Comparison of ENCODE assay signal across 33 mouse cellular contexts in the genomic region with DNA sequence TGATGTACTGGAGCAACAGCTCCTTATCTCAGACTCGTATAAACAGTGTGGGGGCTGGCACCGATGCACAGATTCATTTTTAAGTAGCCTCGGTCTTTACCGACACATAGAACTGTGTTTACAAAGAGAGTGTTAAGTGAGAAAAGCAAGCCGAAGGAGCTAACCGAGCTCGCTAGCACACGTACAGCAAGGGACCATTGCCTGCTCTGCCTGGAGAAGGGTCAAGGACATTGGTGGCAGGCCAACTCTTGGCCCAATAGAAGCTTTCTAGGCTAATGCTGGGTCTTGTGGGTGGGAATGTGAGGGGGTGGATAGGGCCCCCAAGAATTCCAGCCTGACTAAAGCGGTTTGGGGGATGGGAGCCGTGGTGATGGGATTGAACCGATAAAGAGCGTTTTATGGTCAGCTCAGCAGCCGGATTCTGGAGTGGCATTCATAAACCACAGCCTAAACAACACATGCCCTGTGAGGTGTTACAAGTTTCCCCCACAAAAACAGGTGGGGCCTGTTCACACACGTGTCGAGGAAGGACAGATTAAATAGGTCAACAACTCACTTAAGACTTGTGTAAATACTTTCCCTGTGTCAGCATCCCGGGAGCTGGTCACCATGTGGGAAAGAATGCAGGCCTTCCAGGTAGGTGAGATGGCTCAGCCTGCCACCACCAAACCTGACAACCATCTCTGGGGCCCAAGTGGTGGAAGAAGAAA. TPM values are rescaled to one million over a fixed set of nuclear protein-coding genes. Genes with fewer than 3 reads are reported as not detected.
DNase-seq lines count a peak whose midpoint lies in the region; ATAC-seq and TF ChIP-seq lines count a peak whose summit lies in the region.
"Had no signal": no experiment of that assay in that cellular context is flagged by ENCODE, and none has a peak within 500 bp of the region (broad histone marks: within the 10 kb centered on the region; RNA-seq: fewer than 3 reads in every experiment).

No protein-coding gene starts in this region.

- no peak overlapping the region for H3K9ac ChIP-seq in heart, embryonic 12.5 days
- no peak overlapping the region for H3K9ac ChIP-seq in intestine, embryonic 16.5 days (ENCODE audit: low read depth, low read length)
- no peak overlapping the region for H3K9ac ChIP-seq in lung, embryonic 16.5 days (ENCODE audit: low read length)
- no peak overlapping the region for H3K9ac ChIP-seq in stomach, embryonic 14.5 days (replicated peaks; ENCODE audit: low read depth, low read length)
- H3K9ac ChIP-seq: embryonic facial prominence, embryonic 13.5 days; forebrain, embryonic 15.5 days; hindbrain, embryonic 14.5 days; liver, embryonic 15.5 days had no signal

- H3K36me3 ChIP-seq in heart, embryonic 12.5 days = no peaks in the 10 kb centered on the region
- no peaks in the 10 kb centered on the region for H3K36me3 ChIP-seq in intestine, embryonic 16.5 days (ENCODE audit: control insufficient read depth, insufficient read depth, low read length)
- no peaks in the 10 kb centered on the region for H3K36me3 ChIP-seq in lung, embryonic 16.5 days (ENCODE audit: control insufficient read depth, insufficient read depth, low read length)
- no peaks in the 10 kb centered on the region for H3K36me3 ChIP-seq in stomach, embryonic 14.5 days (ENCODE audit: control insufficient read depth, insufficient read depth, low read length)
- H3K36me3 ChIP-seq: embryonic facial prominence, embryonic 13.5 days; forebrain, embryonic 15.5 days; liver, embryonic 15.5 days had no signal

- WGBS in heart, embryonic 12.5 days = 60% methylated on average over 16 of the region's 16 CpGs
- WGBS in intestine, embryonic 16.5 days = 50% methylated on average over 16 of the region's 16 CpGs
- 15% methylated on average over 16 of the region's 16 CpGs for WGBS in lung, embryonic 16.5 days
- WGBS in stomach, embryonic 14.5 days = 44% methylated on average over 16 of the region's 16 CpGs

- H3K4me2 ChIP-seq in heart, embryonic 12.5 days = no peak overlapping the region
- no peak overlapping the region for H3K4me2 ChIP-seq in intestine, embryonic 16.5 days (ENCODE audit: low read depth, low read length)
- H3K4me2 ChIP-seq in lung, embryonic 16.5 days (ENCODE audit: low read depth, low read length) = no peak overlapping the region
- H3K4me2 ChIP-seq in stomach, embryonic 14.5 days (replicated peaks; ENCODE audit: low read depth, low read length) = no peak overlapping the region
- H3K4me2 ChIP-seq: embryonic facial prominence, embryonic 13.5 days; forebrain, embryonic 15.5 days; hindbrain, embryonic 14.5 days; liver, embryonic 15.5 days had no signal

- no peak for DNase-seq in heart, postnatal 10 days
- DNase-seq in frontal cortex, postnatal 14 days (ENCODE audit: low spot score in 2 of 2) = no peak
- no peak for DNase-seq in gastrocnemius, adult 2 months
- DNase-seq in gastrocnemius, postnatal 25 days = no peak
- DNase-seq: adrenal gland, postnatal 14 days; cerebellum, postnatal 10 days; heart, adult 18-20 months; heart, postnatal 14 days; kidney, adult 11 months; kidney, postnatal 10 days; right cerebral cortex, postnatal 25 days; thymus, postnatal 25 days had no signal

- H3K9me3 ChIP-seq in heart, embryonic 12.5 days (replicated peaks) = no peaks in the 10 kb centered on the region
- H3K9me3 ChIP-seq in intestine, embryonic 16.5 days (ENCODE audit: control insufficient read depth, low read length) = no peaks in the 10 kb centered on the region
- H3K9me3 ChIP-seq in lung, embryonic 16.5 days (ENCODE audit: control insufficient read depth, low read length) = no peaks in the 10 kb centered on the region
- H3K9me3 ChIP-seq in stomach, embryonic 14.5 days (ENCODE audit: control insufficient read depth, low read depth, low read length) = no peaks in the 10 kb centered on the region
- H3K9me3 ChIP-seq: embryonic facial prominence, embryonic 13.5 days; forebrain, embryonic 15.5 days; liver, embryonic 15.5 days had no signal

- no peak overlapping the region for H3K4me3 ChIP-seq in heart, embryonic 12.5 days
- H3K4me3 ChIP-seq in intestine, embryonic 16.5 days (ENCODE audit: low read length) = no peak overlapping the region
- H3K4me3 ChIP-seq in lung, embryonic 16.5 days (ENCODE audit: low read length) = no peak overlapping the region
- H3K4me3 ChIP-seq in stomach, embryonic 14.5 days (ENCODE audit: low read depth, low read length) = no peak overlapping the region
- no peak overlapping the region for H3K4me3 ChIP-seq in gastrocnemius, adult 2 months
- H3K4me3 ChIP-seq: embryonic facial prominence, embryonic 13.5 days; forebrain, embryonic 15.5 days; liver, embryonic 15.5 days had no signal

- H3K27ac ChIP-seq in heart, embryonic 12.5 days (ENCODE audit: poor library complexity, severe bottlenecking) = 0 out of 2 replicates have a peak overlapping the region, but pooled peaks have one; percentile 9
- H3K27ac ChIP-seq in intestine, embryonic 16.5 days (ENCODE audit: low read length) = no peak overlapping the region
- peak overlapping the region; percentile 82 for H3K27ac ChIP-seq in lung, embryonic 16.5 days (ENCODE audit: low read length)
- H3K27ac ChIP-seq in stomach, embryonic 14.5 days (ENCODE audit: low read length) = no peak overlapping the region
- no peak overlapping the region for H3K27ac ChIP-seq in gastrocnemius, adult 2 months
- H3K27ac ChIP-seq: embryonic facial prominence, embryonic 13.5 days; forebrain, embryonic 15.5 days; hindbrain, embryonic 14.5 days; liver, embryonic 15.5 days had no signal

- intact Hi-C loops in heart, postnatal 10 days (cut with DNase I) = no loop called here
- intact Hi-C loops in gastrocnemius, adult 2 months (cut with DNase I) = no loop called here

- TF ChIP-seq CTCF in gastrocnemius, adult 2 months (IDR thresholded peaks at IDR 0.05) = no peak

- peaks cover 56% of the 10 kb centered on the region for H3K4me1 ChIP-seq in heart, embryonic 12.5 days (replicated peaks)
- peaks cover 21% of the 10 kb centered on the region for H3K4me1 ChIP-seq in intestine, embryonic 16.5 days (ENCODE audit: control insufficient read depth, insufficient read depth, low read length)
- peaks cover 25% of the 10 kb centered on the region for H3K4me1 ChIP-seq in lung, embryonic 16.5 days (replicated peaks; ENCODE audit: control insufficient read depth, insufficient read depth, low read length)
- H3K4me1 ChIP-seq in stomach, embryonic 14.5 days (ENCODE audit: control insufficient read depth, insufficient read depth, low read length) = peaks cover 3% of the 10 kb centered on the region; the same call in 1 of the 2 replicates
- H3K4me1 ChIP-seq: forebrain, embryonic 15.5 days had no signal

- H3K27me3 ChIP-seq in heart, embryonic 12.5 days (replicated peaks) = no peaks in the 10 kb centered on the region
- no peaks in the 10 kb centered on the region for H3K27me3 ChIP-seq in intestine, embryonic 16.5 days (replicated peaks; ENCODE audit: control insufficient read depth, insufficient read depth, low read length)
- no peaks in the 10 kb centered on the region for H3K27me3 ChIP-seq in lung, embryonic 16.5 days (ENCODE audit: control insufficient read depth, insufficient read depth, low read depth, low read length)
- no peaks in the 10 kb centered on the region for H3K27me3 ChIP-seq in stomach, embryonic 14.5 days (ENCODE audit: control insufficient read depth, insufficient read depth, low read length)
- H3K27me3 ChIP-seq: embryonic facial prominence, embryonic 13.5 days; forebrain, embryonic 15.5 days; liver, embryonic 15.5 days had no signal

- ATAC-seq in heart, embryonic 12.5 days (ENCODE audit: insufficient number of reproducible peaks, low FRiP score) = no peak
- peak; percentile 55 for ATAC-seq in intestine, embryonic 16.5 days
- ATAC-seq in lung, embryonic 16.5 days (ENCODE audit: low read depth) = peak; percentile 87
- ATAC-seq in stomach, embryonic 14.5 days (ENCODE audit: insufficient number of reproducible peaks, insufficient read depth, low FRiP score, low read depth) = peak; percentile 75
- ATAC-seq: CD4-positive, CD25-positive, alpha-beta regulatory T cell, adult 4 months; forebrain, embryonic 15.5 days had no signal

RNA-seq across cellular contexts. Expression of gene Hspg2, which starts 6.4 kb away (rescaled TPM):
- polyA plus RNA-seq in heart, embryonic 12.5 days (2016; fragmentation: Nextera tagmentation; extraction: Ambion mirVana) = 51.8 and 61.5 TPM in 2 replicates
- total RNA-seq in heart, postnatal 10 days (2021) = 100 to 1,000 TPM; 524 to 560 TPM
- 24.5 TPM in 2 replicates for polyA plus RNA-seq in intestine, embryonic 16.5 days (2015; fragmentation: Nextera tagmentation; extraction: Ambion mirVana)
- polyA plus RNA-seq in lung, embryonic 16.5 days (2015; fragmentation: Nextera tagmentation; extraction: Ambion mirVana) = 34.7 and 35.2 TPM in 2 replicates
- 42.6 and 44.1 TPM in 2 replicates for polyA plus RNA-seq in stomach, embryonic 14.5 days (2014; fragmentation: Nextera tagmentation; extraction: Ambion mirVana)
- 10 to 100 TPM; 55.2 to 77.5 TPM for total RNA-seq in gastrocnemius, adult 2 months (2021)
- 100 to 1,000 TPM; 105 to 107 TPM for total RNA-seq in gastrocnemius, postnatal 25 days (2021)
- total RNA-seq: megakaryocyte-erythroid progenitor cell, adult 5-6 weeks had no signal
- polyA plus RNA-seq: CD4-positive, CD25-positive, alpha-beta regulatory T cell, adult 4 months had no signal

RNA-seq across cellular contexts. Expression of gene 1700013G24Rik, which starts 9.1 kb away (rescaled TPM):
- polyA plus RNA-seq in heart, embryonic 12.5 days (2016; fragmentation: Nextera tagmentation; extraction: Ambion mirVana) = not detected in 2 replicates
- total RNA-seq in heart, postnatal 10 days (2021) = not detected
- not detected in 2 replicates for polyA plus RNA-seq in intestine, embryonic 16.5 days (2015; fragmentation: Nextera tagmentation; extraction: Ambion mirVana)
- polyA plus RNA-seq in lung, embryonic 16.5 days (2015; fragmentation: Nextera tagmentation; extraction: Ambion mirVana) = not detected in 2 replicates
- polyA plus RNA-seq in stomach, embryonic 14.5 days (2014; fragmentation: Nextera tagmentation; extraction: Ambion mirVana) = not detected in 2 replicates
- total RNA-seq in gastrocnemius, adult 2 months (2021) = not detected
- not detected for total RNA-seq in gastrocnemius, postnatal 25 days (2021)
- total RNA-seq: adrenal gland, postnatal 14 days; ES-E14; gastrocnemius, adult 18-20 months; heart, adult 18-20 months; heart, postnatal 14 days; layer of hippocampus, adult 18-20 months; layer of hippocampus, postnatal 25 days; left cerebral cortex, postnatal 10 days; megakaryocyte-erythroid progenitor cell, adult 5-6 weeks; midbrain, postnatal 0 days; neutrophil, adult 5-6 weeks had no signal
- polyA plus RNA-seq: brain, embryonic 14.5 days; CD4-positive, CD25-positive, alpha-beta regulatory T cell, adult 4 months; embryonic facial prominence, embryonic 13.5 days; forebrain, embryonic 15.5 days; hindbrain, embryonic 14.5 days; liver, embryonic 15.5 days; midbrain, postnatal 0 days; spleen, adult 2 months had no signal

RNA-seq across cellular contexts. Expression of gene Cela3b, which starts 31.8 kb away (rescaled TPM):
- polyA plus RNA-seq in heart, embryonic 12.5 days (2016; fragmentation: Nextera tagmentation; extraction: Ambion mirVana) = not detected in 2 replicates
- total RNA-seq in heart, postnatal 10 days (2021) = not detected
- 237 and 402 TPM in 2 replicates for polyA plus RNA-seq in intestine, embryonic 16.5 days (2015; fragmentation: Nextera tagmentation; extraction: Ambion mirVana)
- not detected in 2 replicates for polyA plus RNA-seq in lung, embryonic 16.5 days (2015; fragmentation: Nextera tagmentation; extraction: Ambion mirVana)
- polyA plus RNA-seq in stomach, embryonic 14.5 days (2014; fragmentation: Nextera tagmentation; extraction: Ambion mirVana) = 1.0 TPM in 1 of 2 replicates, not detected in the other
- not detected for total RNA-seq in gastrocnemius, adult 2 months (2021)
- not detected for total RNA-seq in gastrocnemius, postnatal 25 days (2021)
- total RNA-seq: adrenal gland, postnatal 14 days; ES-E14; heart, adult 18-20 months; heart, postnatal 14 days; layer of hippocampus, adult 18-20 months; layer of hippocampus, postnatal 25 days; left cerebral cortex, postnatal 10 days; megakaryocyte-erythroid progenitor cell, adult 5-6 weeks; midbrain, postnatal 0 days; neutrophil, adult 5-6 weeks had no signal
- polyA plus RNA-seq: brain, embryonic 14.5 days; CD4-positive, CD25-positive, alpha-beta regulatory T cell, adult 4 months; embryonic facial prominence, embryonic 13.5 days; forebrain, embryonic 15.5 days; hindbrain, embryonic 14.5 days; midbrain, postnatal 0 days had no signal

RNA-seq across cellular contexts. Expression of gene Cela3a, which starts 52.5 kb away (rescaled TPM):
- not detected in 2 replicates for polyA plus RNA-seq in heart, embryonic 12.5 days (2016; fragmentation: Nextera tagmentation; extraction: Ambion mirVana)
- not detected for total RNA-seq in heart, postnatal 10 days (2021)
- 0.26 and 0.31 TPM in 2 replicates for polyA plus RNA-seq in intestine, embryonic 16.5 days (2015; fragmentation: Nextera tagmentation; extraction: Ambion mirVana)
- not detected in 2 replicates for polyA plus RNA-seq in lung, embryonic 16.5 days (2015; fragmentation: Nextera tagmentation; extraction: Ambion mirVana)
- not detected in 2 replicates for polyA plus RNA-seq in stomach, embryonic 14.5 days (2014; fragmentation: Nextera tagmentation; extraction: Ambion mirVana)
- total RNA-seq in gastrocnemius, adult 2 months (2021) = not detected
- total RNA-seq in gastrocnemius, postnatal 25 days (2021) = not detected
- total RNA-seq: adrenal gland, postnatal 14 days; ES-E14; gastrocnemius, adult 18-20 months; heart, adult 18-20 months; heart, postnatal 14 days; layer of hippocampus, adult 18-20 months; layer of hippocampus, postnatal 25 days; left cerebral cortex, postnatal 10 days; megakaryocyte-erythroid progenitor cell, adult 5-6 weeks; midbrain, postnatal 0 days; neutrophil, adult 5-6 weeks had no signal
- polyA plus RNA-seq: brain, embryonic 14.5 days; CD4-positive, CD25-positive, alpha-beta regulatory T cell, adult 4 months; embryonic facial prominence, embryonic 13.5 days; forebrain, embryonic 15.5 days; hindbrain, embryonic 14.5 days; limb, embryonic 14.5 days; liver, embryonic 15.5 days; midbrain, postnatal 0 days; testis, adult 2 months had no signal

Comparison
In these comparisons a context has a peak if more than half of its experiments do, and no peak if none do; other contexts are left out.
1. H3K27ac ChIP-seq: peak in heart, embryonic 12.5 days (single experiment) and lung, embryonic 16.5 days (single experiment); none in intestine, embryonic 16.5 days (single experiment), stomach, embryonic 14.5 days (single experiment) and gastrocnemius, adult 2 months (single experiment).
2. RNA of gene Cela3b, which starts 31.8 kb away (polyA plus RNA-seq): 237 to 402 TPM in intestine, embryonic 16.5 days; not detected in heart, embryonic 12.5 days, not detected in lung, embryonic 16.5 days and 1.0 TPM in stomach, embryonic 14.5 days; every median in the first group is over 100 times any median in the second.